Mouse (Mus musculus) frontal cortex, postnatal 14 days (tissue): ENCODE measurements around the gene Sprr2a1.
"Not testable (repeated sequence)": the region's sequence is repeated elsewhere in the genome, so short reads cannot be mapped to it uniquely, and the experiment has no call there.

Source experiments
- DNase-seq, 2 experiments: peaks; one replicate each; pipeline ENCODE4 v3.0.0; 2022; ENCODE audit warnings: low spot score in 2 of 2

The Sprr2a1 gene

DNA sequence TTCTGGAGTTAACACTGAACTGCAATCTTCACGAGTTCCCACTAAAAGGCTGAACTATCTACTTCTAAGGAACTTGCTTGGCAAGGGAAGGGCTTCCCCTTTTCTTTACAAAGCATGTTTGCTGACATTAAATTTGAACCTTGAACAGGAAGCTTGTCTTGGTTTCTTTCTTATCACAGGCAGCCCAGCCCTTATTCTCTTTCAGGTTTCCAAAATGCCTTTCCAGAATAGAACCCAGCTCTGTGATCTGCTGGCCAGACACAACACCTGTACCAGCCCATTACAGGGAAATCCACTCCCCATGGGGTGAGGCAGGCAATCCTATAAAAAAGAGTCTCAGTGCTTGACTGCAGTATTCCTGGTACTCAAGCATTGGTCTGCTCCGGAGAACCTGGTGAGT, at the start of gene Sprr2a1, which contains the start of gene Sprr2a2:
Gene Sprr2a1, plus strand, starts transcription at position 231 of the 400 bp plus-strand sequence.
Gene Sprr2a2, plus strand, starts transcription at position 352 of the 400 bp plus-strand sequence.
- not testable (repeated sequence) for DNase-seq

DNA sequence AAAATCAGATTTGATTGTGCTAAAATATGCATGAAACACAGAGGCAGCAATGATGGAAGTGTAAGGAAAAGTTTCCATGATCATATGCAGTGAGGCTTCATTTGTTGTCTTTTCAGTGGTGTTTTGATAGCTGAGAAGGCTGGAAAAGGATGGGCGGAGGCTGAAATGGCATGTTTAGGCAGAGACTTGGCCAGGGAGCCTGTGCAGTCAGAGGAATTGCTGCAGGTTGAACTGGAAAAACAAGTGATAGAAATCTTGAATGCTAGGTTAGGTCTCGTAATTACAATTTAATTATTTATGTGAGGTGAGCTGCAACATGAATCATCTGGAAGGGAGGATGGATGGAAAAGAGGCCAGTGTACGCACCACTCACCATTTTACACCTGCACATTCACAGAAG, 45.8 kb upstream of the Sprr2a1 start:
- no peak for DNase-seq

DNA sequence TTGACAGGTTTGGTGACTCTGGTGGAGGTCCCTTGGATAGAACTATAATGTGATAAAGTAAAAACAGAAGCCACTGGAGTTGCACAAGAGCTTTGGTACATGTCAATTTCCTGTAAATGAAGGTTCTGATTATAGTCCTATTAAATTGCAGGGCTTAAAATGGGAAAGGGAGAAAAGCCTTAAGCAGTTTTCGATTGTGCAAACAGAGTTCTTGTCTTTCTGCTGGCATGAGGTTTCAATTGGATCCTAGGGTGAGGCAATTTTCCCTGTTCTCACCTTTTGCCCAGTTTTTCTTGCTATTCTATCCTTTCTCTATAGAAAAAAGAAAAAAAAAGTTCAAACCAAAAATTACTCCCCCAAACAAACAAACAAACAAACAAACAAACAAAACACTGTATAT, 38.7 kb upstream of the Sprr2a1 start:
- no peak for DNase-seq

DNA sequence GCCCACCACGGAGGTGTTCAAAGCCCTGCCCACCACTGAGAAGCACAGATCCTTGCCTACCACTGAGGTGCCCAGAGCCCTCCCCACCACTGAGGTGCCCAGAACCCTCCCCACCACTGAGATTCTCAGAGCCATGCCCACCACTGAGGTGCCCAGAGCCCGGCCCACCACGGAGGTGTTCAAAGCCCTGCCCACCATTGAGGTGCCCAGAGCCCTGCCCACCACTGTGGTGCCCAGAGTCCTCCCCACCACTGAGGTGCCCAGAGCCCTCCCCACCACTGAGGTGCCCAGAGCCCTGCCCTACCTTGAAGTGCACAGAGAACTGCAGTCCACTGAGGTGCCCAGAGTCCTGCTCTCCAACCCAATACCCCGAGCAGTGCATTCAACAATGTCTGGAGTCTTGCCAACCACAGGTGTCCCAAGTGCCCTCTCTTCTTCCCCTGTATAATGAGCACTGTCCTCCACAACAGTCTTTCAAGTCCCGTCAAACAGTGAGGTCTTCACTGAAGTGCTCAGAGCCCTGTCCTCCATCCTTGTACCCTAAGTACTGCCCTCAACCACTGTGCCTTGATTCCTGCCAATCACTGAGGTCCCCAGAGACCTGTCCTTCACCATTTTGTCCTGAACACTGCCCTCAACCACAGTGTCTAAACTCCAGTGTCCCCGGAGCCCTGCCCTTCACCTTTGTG, 19.9 kb upstream of the Sprr2a1 start:
- DNase-seq, result no peak

DNA sequence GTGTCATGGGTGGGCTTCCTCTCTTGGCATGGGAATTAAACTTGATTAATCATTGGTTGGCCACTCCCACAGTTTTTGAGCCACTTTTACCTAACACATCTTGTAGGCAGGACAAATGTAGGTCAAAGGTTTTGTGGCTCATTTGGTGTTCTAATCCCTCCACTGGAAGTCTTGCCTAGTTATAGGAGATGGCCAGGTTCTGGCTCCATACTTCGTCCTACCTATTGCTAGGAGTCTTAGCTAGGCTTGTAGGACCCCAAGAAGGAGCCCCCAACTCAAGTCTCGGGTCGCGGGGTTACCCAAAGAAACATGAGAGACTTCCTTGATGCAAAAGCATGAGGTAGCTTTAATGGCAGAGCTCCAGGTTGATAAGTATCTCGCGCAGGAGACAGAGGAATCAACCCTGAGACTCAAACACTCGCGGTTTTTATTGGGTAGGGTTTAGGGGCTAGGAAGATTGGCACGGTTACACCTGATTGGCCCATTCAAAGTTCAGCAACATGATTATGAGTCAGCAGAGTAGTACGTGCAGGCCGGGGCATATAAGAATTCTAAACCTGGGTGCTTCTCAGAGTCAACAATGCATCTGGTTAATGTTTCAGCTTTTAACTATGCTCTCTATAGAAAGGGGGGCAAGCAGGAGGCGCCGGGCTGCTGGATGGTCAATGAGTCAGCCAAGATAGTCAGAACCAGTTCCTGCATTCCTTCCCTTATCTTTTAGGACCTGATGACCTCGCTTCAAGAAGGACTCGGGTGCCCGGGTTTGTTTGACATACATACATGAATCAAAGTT, 4.3 kb upstream of the Sprr2a1 start:
- not testable (repeated sequence) for DNase-seq

DNA sequence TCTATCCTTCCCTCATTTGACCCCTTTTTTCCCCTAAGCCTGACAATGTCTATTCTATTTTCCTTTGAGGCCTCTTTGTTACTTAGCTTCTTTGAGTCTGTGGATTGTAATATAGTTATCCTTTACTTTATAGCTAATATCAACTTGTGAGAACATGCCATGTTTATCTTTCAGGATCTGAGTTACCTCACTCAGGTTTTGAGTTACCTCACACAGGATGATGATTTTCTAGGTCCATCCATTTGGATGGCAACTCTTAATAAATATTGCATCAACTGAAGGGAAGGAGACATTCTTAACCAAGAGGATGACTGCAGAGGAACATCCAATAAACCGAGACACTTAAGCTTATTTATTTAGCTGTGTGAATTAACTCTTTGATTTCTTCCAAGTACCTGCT, 3.5 kb upstream of the Sprr2a1 start:
- not testable (repeated sequence) for DNase-seq

DNA sequence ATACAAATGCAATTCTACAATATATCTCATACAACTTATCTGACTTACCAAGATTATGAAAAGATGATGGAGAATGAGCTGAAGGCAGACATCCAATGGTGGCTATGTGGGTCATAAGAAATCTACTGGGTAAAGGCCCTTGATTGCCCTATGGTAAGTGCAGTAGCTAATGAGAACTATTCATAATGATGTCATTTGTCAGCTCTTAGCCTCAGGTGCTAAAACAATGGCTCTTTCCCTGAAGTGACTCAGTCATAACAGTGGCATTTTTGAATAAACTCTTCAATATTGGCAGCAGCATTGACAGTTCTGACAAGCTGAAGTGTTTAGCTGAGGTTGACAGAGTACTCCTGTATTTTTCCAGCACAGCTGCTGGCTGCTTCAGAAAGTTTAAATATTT, 1.9 kb upstream of the Sprr2a1 start:
- DNase-seq, result not testable (repeated sequence)

DNA sequence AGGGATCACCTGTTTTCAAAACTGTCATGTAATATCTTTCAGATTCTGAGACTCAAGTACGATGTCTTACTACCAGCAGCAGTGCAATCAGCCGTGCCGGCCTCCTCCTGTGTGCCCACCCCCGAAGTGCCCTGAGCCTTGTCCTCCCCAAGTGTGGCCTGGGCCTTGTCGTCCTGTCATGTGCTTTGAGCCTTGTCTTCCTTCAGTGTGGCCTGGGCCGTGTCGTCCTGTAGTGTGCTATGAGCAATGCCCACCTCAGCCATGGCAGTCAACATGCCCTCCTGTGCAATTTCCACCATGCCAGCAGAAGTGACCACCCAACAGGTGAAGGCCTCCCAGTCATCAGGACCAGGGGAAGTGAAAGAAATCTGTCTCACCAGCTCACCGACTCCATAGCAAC, 3.4 kb downstream of the Sprr2a1 start:
- not testable (repeated sequence) for DNase-seq

DNA sequence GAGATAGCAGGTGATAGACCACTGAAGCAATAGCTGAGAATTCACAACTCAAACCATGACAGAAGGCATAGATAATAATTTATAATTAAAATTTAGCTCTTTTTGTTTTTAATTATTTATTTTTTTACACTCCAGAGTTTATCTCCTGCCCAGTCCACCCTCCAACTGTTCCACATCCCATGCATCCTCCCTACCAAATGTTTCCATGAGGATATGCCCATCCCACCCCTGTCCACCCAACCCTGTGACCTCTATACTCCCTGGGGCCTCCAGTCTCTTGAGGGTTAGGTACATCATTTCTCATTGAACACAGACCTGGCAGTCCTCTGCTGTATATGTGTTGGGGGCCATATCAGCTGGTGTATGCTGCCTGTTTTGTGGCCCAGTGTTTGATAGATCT, 8.1 kb downstream of the Sprr2a1 start:
- not testable (repeated sequence) for DNase-seq

DNA sequence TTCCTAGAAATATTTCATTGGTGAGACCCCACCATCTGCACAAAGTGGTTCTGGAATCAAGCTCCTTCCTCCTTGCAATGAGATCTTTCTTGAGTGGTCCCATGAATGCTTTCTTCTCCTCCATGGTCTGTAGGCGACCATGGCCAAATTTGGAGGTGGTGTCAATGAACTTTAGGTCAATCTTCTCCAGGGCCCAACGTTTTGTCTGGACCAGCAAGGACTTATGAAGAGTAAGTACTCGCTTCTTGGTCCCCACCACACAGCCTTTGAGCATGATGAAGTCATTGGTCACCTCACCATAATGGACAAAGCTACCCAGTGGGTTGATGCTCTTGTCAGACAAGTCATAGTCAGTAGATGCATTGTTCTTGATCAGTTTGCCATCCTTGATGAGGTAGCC, 11.8 kb downstream of the Sprr2a1 start:
- DNase-seq, result peak in 1 of 2 experiments; percentile 6

DNA sequence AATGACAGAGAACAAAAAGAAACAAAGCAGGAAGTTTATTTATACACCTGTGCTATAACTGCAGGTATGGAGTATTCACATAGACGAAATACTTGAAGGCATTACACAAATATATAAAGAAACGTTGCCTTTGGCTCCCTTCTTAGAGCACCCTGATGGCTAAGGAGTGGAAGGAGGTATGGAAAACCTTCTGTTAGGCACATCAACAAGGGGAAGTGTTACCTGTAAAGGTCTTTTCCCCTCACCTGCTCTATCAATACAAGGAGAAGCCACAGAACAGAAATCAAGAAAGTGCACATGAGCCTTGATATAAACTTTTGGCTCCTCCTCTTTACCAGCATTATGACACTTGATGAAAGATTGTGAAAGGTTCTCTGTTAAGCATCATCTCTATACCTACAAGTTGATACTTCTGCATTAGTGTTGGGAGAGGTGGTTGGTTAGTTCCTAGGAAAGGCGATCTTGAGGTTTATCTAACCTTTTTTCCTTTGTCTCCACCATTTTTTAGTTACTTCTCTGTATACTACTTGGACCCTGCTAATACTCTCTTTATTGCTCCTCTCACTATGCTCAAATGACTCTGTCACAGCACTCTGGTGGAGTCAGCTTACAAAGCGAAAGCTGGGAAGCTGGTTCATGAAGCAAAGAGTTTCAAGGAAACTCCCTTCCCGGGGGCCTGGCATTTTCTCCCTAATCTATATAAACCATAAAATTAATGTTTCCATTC, 21.0 kb downstream of the Sprr2a1 start:
- not testable (repeated sequence) for DNase-seq

DNA sequence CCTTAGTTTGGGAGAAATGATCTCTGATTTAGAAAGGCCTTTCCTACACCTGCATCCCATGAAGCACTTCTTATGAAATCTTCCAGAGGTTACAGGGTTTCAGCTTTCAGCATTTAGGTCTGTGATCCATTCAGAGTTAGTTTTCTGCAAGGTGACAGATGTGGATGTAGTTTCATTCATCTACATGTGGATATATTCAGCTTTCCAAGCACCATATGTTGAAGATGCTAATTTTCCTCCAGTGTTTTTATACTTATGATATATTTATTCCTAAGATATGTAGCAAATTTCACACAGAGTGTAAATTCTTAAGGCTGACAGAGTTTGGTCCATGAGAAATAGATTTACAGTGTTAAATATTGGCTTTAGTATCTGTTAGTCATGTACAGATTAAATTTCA, 23.1 kb downstream of the Sprr2a1 start:
- DNase-seq, result not testable (repeated sequence)

DNA sequence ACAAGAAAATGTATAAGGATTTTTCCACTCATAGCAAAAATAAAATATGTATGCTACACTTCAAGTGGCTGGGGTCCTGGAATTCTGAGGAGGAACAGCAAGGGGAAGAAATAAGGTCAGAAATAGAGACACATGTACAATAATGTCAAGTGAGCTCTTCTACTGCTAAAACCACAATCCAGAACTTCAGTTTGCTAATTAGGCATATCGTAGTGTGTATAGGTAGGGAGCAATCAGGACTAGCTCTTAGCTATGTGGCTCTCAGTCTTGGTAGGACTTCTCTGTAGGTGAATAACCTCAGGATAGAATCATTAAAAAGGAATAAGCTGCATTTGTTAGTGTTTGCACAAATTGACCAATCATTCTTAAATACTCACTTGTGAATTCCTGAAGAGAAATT, 23.6 kb downstream of the Sprr2a1 start:
- not testable (repeated sequence) for DNase-seq

DNA sequence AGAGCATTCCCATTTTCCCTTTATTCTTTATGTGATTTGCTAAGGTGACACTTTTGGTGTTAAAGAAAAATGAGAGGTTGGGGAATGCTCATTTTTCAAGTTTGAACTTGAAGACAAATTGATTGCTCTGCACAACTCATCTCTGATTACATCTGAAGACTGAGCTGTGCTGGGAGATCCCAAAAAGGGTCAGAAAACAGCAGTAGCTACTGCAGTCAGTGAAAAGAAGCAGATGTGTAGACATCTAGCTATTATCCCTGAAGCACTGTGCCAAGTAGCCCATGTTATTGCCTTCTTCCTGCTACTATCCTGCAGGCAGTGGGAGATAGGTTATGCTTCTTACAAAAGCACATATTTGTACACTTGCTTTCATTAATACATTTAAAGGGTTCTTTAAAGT, 29.2 kb downstream of the Sprr2a1 start:
- DNase-seq, result not testable (repeated sequence)

DNA sequence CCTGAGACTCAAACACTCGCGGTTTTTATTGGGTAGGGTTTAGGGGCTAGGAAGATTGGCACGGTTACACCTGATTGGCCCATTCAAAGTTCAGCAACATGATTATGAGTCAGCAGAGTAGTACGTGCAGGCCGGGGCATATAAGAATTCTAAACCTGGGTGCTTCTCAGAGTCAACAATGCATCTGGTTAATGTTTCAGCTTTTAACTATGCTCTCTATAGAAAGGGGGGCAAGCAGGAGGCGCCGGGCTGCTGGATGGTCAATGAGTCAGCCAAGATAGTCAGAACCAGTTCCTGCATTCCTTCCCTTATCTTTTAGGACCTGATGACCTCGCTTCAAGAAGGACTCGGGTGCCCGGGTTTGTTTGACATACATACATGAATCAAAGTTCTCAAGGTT, 30.6 kb downstream of the Sprr2a1 start:
- DNase-seq, result not testable (repeated sequence)

DNA sequence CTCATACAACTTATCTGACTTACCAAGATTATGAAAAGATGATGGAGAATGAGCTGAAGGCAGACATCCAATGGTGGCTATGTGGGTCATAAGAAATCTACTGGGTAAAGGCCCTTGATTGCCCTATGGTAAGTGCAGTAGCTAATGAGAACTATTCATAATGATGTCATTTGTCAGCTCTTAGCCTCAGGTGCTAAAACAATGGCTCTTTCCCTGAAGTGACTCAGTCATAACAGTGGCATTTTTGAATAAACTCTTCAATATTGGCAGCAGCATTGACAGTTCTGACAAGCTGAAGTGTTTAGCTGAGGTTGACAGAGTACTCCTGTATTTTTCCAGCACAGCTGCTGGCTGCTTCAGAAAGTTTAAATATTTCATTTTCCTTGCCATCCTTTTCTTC, 32.9 kb downstream of the Sprr2a1 start:
- DNase-seq, result not testable (repeated sequence)

DNA sequence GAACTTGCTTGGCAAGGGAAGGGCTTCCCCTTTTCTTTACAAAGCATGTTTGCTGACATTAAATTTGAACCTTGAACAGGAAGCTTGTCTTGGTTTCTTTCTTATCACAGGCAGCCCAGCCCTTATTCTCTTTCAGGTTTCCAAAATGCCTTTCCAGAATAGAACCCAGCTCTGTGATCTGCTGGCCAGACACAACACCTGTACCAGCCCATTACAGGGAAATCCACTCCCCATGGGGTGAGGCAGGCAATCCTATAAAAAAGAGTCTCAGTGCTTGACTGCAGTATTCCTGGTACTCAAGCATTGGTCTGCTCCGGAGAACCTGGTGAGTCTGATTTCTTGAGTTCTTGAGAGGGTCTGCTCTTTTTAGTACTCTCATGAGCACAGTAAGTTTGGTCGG, 34.9 kb downstream of the Sprr2a1 start:
- not testable (repeated sequence) for DNase-seq

DNA sequence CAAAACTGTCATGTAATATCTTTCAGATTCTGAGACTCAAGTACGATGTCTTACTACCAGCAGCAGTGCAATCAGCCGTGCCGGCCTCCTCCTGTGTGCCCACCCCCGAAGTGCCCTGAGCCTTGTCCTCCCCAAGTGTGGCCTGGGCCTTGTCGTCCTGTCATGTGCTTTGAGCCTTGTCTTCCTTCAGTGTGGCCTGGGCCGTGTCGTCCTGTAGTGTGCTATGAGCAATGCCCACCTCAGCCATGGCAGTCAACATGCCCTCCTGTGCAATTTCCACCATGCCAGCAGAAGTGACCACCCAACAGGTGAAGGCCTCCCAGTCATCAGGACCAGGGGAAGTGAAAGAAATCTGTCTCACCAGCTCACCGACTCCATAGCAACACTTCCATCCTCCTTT, 38.3 kb downstream of the Sprr2a1 start:
- not testable (repeated sequence) for DNase-seq

DNA sequence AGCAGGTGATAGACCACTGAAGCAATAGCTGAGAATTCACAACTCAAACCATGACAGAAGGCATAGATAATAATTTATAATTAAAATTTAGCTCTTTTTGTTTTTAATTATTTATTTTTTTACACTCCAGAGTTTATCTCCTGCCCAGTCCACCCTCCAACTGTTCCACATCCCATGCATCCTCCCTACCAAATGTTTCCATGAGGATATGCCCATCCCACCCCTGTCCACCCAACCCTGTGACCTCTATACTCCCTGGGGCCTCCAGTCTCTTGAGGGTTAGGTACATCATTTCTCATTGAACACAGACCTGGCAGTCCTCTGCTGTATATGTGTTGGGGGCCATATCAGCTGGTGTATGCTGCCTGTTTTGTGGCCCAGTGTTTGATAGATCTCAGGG, 42.9 kb downstream of the Sprr2a1 start:
- not testable (repeated sequence) for DNase-seq

DNA sequence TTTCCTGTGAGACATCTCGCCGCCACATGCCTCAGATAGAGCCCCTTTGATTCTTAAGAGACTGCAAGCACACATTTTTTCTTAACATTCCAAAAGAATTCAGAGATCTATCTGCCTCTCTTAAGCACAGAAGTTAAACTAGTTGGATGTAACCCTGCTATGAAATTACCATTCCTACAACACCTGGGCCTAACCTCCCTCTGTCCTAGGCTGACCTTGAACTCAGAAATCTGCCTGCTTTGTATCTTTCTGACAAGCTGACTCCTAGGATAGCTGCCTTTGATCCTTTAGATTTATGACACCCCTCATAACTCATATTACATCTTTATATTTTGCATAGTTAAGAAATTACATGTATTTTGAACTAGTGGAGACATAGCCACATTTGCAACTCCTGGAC, 47.9 kb downstream of the Sprr2a1 start:
- not testable (repeated sequence) for DNase-seq
